Mouse (Mus musculus): ENCODE measurements around the gene Cnr2.
A peak's percentile ranks its signal among the peaks of the same experiment; 100 is the strongest.

Cnr2 gene

GRCm38 (mm10) chr4:135951505-135951904 lies 56.3 kb downstream of the Cnr2 start:
- Histone ChIP-seq H3K36me3 (ENCODE audit: insufficient read depth, low read length) (peaks cover 10% of the 10 kb centered on the region), H3K4me1 (replicated peaks; ENCODE audit: low read depth, low read length) (peaks cover 61% of the 10 kb centered on the region), H3K27me3 (ENCODE audit: insufficient read depth, low read length) (no peaks in the 10 kb centered on the region), H3K4me3 (replicated peaks; ENCODE audit: low read length) (no peak overlapping the region), H3K9me3 (ENCODE audit: low read length) (no peaks in the 10 kb centered on the region)
- no peak for TF ChIP-seq POU5F1 (IDR thresholded peaks at IDR 0.05; ENCODE audit: borderline replicate concordance, low read length)
- peak; percentile 54; the same call in 1 of the 2 replicates for TF ChIP-seq NANOG (IDR thresholded peaks at IDR 0.05; ENCODE audit: borderline replicate concordance, low read length)
- TF ChIP-seq CTCF (conservative IDR thresholded peaks at IDR 0.05; ENCODE audit: low read length) = peak; percentile 93

GRCm38 (mm10) chr4:135953179-135953578 lies 58.0 kb downstream of the Cnr2 start:
- Histone ChIP-seq H3K36me3 (ENCODE audit: insufficient read depth, low read length) (peaks cover 16% of the 10 kb centered on the region), H3K9me3 (ENCODE audit: low read length) (no peaks in the 10 kb centered on the region), H3K4me1 (replicated peaks; ENCODE audit: low read depth, low read length) (peaks cover 60% of the 10 kb centered on the region), H3K27me3 (ENCODE audit: insufficient read depth, low read length) (no peaks in the 10 kb centered on the region), H3K4me3 (replicated peaks; ENCODE audit: low read length) (no peak overlapping the region)
- TF ChIP-seq NANOG (IDR thresholded peaks at IDR 0.05; ENCODE audit: borderline replicate concordance, low read length) (no peak), POU5F1 (IDR thresholded peaks at IDR 0.05; ENCODE audit: borderline replicate concordance, low read length) (no peak), CTCF (conservative IDR thresholded peaks at IDR 0.05; ENCODE audit: low read length) (no peak)

DNA sequence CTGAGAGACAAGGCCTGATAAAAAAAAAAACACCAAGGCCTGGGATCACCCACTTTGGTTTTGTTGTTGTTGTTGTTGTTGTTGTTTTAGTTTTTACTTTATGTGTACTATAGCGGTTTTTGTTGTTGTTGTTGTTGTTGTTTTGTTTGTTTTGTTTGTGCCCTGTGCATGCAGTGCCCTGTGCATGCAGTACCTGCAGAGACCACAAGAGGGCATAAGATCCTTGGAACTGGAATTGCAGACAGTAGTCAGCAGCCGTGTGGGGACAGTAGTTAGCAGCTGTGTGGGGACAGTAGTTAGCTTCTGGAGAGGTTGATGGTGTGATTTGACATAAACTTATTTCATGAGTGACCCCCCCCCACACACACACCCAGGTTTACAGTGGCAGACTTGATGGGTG lies 59.0 kb downstream of the Cnr2 start:
- no peak for TF ChIP-seq NANOG (IDR thresholded peaks at IDR 0.05; ENCODE audit: borderline replicate concordance, low read length)
- no peak for TF ChIP-seq POU5F1 (IDR thresholded peaks at IDR 0.05; ENCODE audit: borderline replicate concordance, low read length)
- peak; percentile 82 for TF ChIP-seq CTCF (conservative IDR thresholded peaks at IDR 0.05; ENCODE audit: low read length)
- Histone ChIP-seq H3K4me3 (replicated peaks; ENCODE audit: low read length) (no peak overlapping the region), H3K27me3 (ENCODE audit: insufficient read depth, low read length) (no peaks in the 10 kb centered on the region), H3K9me3 (ENCODE audit: low read length) (no peaks in the 10 kb centered on the region), H3K36me3 (ENCODE audit: insufficient read depth, low read length) (peaks cover 16% of the 10 kb centered on the region), H3K4me1 (replicated peaks; ENCODE audit: low read depth, low read length) (peaks cover 64% of the 10 kb centered on the region)

- peaks cover 57% of the 10 kb centered on the region for H3K4me1 ChIP-seq (replicated peaks; ENCODE audit: low read depth, low read length)
- no peaks in the 10 kb centered on the region for H3K27me3 ChIP-seq (ENCODE audit: insufficient read depth, low read length)
- H3K36me3 ChIP-seq (ENCODE audit: insufficient read depth, low read length) = peaks cover 16% of the 10 kb centered on the region
- TF ChIP-seq CTCF (conservative IDR thresholded peaks at IDR 0.05; ENCODE audit: low read length) (no peak), NANOG (IDR thresholded peaks at IDR 0.05; ENCODE audit: borderline replicate concordance, low read length) (no peak), POU5F1 (IDR thresholded peaks at IDR 0.05; ENCODE audit: borderline replicate concordance, low read length) (no peak)
- no peak overlapping the region for H3K4me3 ChIP-seq (replicated peaks; ENCODE audit: low read length)
- no peaks in the 10 kb centered on the region for H3K9me3 ChIP-seq (ENCODE audit: low read length)
These were observed 60.7 kb downstream of the Cnr2 start for GRCm38 (mm10) chr4:135955886-135956285.

GRCm38 (mm10) chr4:135958354-135958753 lies 63.2 kb downstream of the Cnr2 start:
- H3K36me3 ChIP-seq (ENCODE audit: insufficient read depth, low read length) = peaks cover 24% of the 10 kb centered on the region
- H3K4me1 ChIP-seq (replicated peaks; ENCODE audit: low read depth, low read length) = peaks cover 55% of the 10 kb centered on the region
- H3K9me3 ChIP-seq (ENCODE audit: low read length) = no peaks in the 10 kb centered on the region
- H3K4me3 ChIP-seq (replicated peaks; ENCODE audit: low read length) = 0 out of 2 replicates have a peak overlapping the region, but pooled peaks have one; percentile 17
- no peak for TF ChIP-seq NANOG (IDR thresholded peaks at IDR 0.05; ENCODE audit: borderline replicate concordance, low read length)
- TF ChIP-seq CTCF (conservative IDR thresholded peaks at IDR 0.05; ENCODE audit: low read length) = no peak
- no peak for TF ChIP-seq POU5F1 (IDR thresholded peaks at IDR 0.05; ENCODE audit: borderline replicate concordance, low read length)
- H3K27me3 ChIP-seq (ENCODE audit: insufficient read depth, low read length) = no peaks in the 10 kb centered on the region

DNA sequence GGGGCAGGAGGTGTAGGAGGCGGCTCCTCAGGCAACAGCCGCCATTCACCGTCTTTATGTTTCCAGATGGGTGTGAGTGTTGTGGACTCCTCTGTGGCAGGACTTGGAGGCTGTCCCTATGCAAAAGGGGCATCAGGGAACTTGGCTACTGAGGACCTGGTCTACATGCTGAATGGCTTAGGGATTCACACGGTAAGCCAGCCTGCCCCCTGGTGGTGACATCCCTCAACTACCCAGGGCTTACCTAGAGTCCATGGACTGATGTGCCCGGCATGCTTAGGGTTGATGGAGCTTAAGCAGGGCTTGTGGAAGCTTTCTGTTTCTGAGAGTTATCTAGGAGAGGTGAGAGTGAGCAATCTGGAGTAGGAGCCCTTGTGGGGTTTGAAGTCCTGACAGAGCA lies 65.5 kb downstream of the Cnr2 start:
- Histone ChIP-seq H3K4me1 (replicated peaks; ENCODE audit: low read depth, low read length) (peaks cover 56% of the 10 kb centered on the region), H3K27me3 (ENCODE audit: insufficient read depth, low read length) (peaks cover 9% of the 10 kb centered on the region), H3K4me3 (replicated peaks; ENCODE audit: low read length) (no peak overlapping the region), H3K36me3 (ENCODE audit: insufficient read depth, low read length) (peaks cover 20% of the 10 kb centered on the region), H3K9me3 (ENCODE audit: low read length) (no peaks in the 10 kb centered on the region)
- TF ChIP-seq NANOG (IDR thresholded peaks at IDR 0.05; ENCODE audit: borderline replicate concordance, low read length) (no peak), CTCF (conservative IDR thresholded peaks at IDR 0.05; ENCODE audit: low read length) (peak; percentile 85)

GRCm38 (mm10) chr4:135961709-135962108 lies 66.5 kb downstream of the Cnr2 start:
- H3K9me3 ChIP-seq (ENCODE audit: low read length) = no peaks in the 10 kb centered on the region
- H3K4me1 ChIP-seq (replicated peaks; ENCODE audit: low read depth, low read length) = peaks cover 56% of the 10 kb centered on the region
- no peak overlapping the region for H3K4me3 ChIP-seq (replicated peaks; ENCODE audit: low read length)
- peaks cover 9% of the 10 kb centered on the region for H3K27me3 ChIP-seq (ENCODE audit: insufficient read depth, low read length)
- no peak for TF ChIP-seq CTCF (conservative IDR thresholded peaks at IDR 0.05; ENCODE audit: low read length)
- no peak for TF ChIP-seq NANOG (IDR thresholded peaks at IDR 0.05; ENCODE audit: borderline replicate concordance, low read length)
- TF ChIP-seq POU5F1 (IDR thresholded peaks at IDR 0.05; ENCODE audit: borderline replicate concordance, low read length) = no peak
- H3K36me3 ChIP-seq (ENCODE audit: insufficient read depth, low read length) = peaks cover 23% of the 10 kb centered on the region

DNA sequence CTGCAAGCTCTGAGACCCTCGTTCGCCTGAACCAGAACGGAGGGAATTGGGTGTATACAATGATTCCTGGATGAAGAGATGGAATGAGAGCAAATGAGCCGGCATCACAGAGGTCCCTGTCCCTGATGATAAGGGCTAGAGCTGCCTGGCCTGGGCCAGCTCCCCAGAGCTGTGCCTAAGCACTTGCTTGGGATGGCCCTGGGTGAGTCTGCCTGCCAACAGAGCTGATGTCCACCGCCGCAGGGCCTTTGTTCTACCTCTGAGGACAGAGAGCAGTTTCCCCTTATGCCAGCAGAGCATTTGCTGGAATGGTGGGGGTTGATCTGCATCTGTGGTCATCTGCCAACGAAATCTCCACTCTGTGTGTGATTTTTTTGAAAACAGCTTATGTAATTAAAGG lies 67.0 kb downstream of the Cnr2 start:
- Histone ChIP-seq H3K4me1 (replicated peaks; ENCODE audit: low read depth, low read length) (peaks cover 59% of the 10 kb centered on the region), H3K27me3 (ENCODE audit: insufficient read depth, low read length) (peaks cover 9% of the 10 kb centered on the region), H3K36me3 (ENCODE audit: insufficient read depth, low read length) (peaks cover 25% of the 10 kb centered on the region), H3K9me3 (ENCODE audit: low read length) (no peaks in the 10 kb centered on the region), H3K4me3 (replicated peaks; ENCODE audit: low read length) (0 out of 2 replicates have a peak overlapping the region, but pooled peaks have one; percentile 13)
- TF ChIP-seq NANOG (IDR thresholded peaks at IDR 0.05; ENCODE audit: borderline replicate concordance, low read length) = no peak
- TF ChIP-seq POU5F1 (IDR thresholded peaks at IDR 0.05; ENCODE audit: borderline replicate concordance, low read length) = no peak
- TF ChIP-seq CTCF (conservative IDR thresholded peaks at IDR 0.05; ENCODE audit: low read length) = no peak

- no peak for TF ChIP-seq CTCF (conservative IDR thresholded peaks at IDR 0.05; ENCODE audit: low read length)
- no peak for TF ChIP-seq NANOG (IDR thresholded peaks at IDR 0.05; ENCODE audit: borderline replicate concordance, low read length)
- TF ChIP-seq POU5F1 (IDR thresholded peaks at IDR 0.05; ENCODE audit: borderline replicate concordance, low read length) = no peak
- H3K4me3 ChIP-seq (replicated peaks; ENCODE audit: low read length) = peak overlapping the region; percentile 93
- peaks cover 9% of the 10 kb centered on the region for H3K27me3 ChIP-seq (ENCODE audit: insufficient read depth, low read length)
- peaks cover 63% of the 10 kb centered on the region for H3K4me1 ChIP-seq (replicated peaks; ENCODE audit: low read depth, low read length)
- H3K36me3 ChIP-seq (ENCODE audit: insufficient read depth, low read length) = peaks cover 30% of the 10 kb centered on the region
- no peaks in the 10 kb centered on the region for H3K9me3 ChIP-seq (ENCODE audit: low read length)
These were observed 67.8 kb downstream of the Cnr2 start for GRCm38 (mm10) chr4:135962946-135963345.

Measured in E14TG2a.4 (cell line).